Mouse (Mus musculus) adrenal gland, adult (tissue): ENCODE measurements around the gene Lgmn.

ENCODE experiments used
- DNase-seq, 2 experiments: peaks; one replicate each; pipeline ENCODE4 v3.0.0; 2022 to 2023; ENCODE audit warnings: low spot score in 1 of 2; ENCODE audit not compliant: inconsistent age in 2 of 2

Gene Lgmn

DNA sequence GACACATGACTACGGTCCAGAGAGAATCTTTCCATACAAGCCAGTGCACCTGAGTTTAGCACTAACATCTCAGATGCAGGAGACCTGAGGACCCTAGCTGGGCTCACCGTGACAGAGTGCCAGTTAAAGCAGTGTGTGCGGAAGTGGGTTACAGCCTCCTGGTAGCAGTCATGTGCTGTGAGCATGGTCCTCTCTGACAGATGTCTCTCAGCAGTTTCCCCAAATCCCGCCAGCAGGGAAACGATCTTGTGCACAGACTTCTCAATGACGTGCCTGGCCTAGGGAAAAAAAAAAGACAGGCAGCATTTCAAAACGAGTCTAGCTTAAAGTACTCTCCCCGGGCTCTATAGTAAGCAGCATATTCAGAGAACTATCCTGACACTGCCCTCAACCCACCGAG lies 44.1 kb downstream of the Lgmn start:
- DNase-seq = no peak

DNA sequence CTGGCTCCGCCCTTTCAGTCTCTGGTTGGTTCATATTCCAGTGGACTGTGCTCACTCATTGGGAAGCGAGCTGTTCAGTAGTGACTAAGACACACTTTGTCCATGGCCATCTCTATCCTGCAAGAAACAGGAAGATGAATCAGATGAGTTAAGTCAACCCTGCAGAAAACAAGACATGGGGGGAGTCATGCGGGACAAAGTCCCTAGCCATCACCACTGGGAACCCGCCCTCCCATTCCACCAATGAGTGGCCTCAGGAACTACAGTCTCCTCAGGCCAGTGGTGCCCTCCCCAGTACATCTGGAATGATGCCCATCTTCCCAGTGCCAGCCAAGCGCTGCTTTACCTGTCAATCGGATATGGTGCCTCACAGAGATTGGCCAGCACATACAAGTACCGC lies 45.1 kb downstream of the Lgmn start:
- peak in 1 of 2 experiments; percentile 58 for DNase-seq

DNA sequence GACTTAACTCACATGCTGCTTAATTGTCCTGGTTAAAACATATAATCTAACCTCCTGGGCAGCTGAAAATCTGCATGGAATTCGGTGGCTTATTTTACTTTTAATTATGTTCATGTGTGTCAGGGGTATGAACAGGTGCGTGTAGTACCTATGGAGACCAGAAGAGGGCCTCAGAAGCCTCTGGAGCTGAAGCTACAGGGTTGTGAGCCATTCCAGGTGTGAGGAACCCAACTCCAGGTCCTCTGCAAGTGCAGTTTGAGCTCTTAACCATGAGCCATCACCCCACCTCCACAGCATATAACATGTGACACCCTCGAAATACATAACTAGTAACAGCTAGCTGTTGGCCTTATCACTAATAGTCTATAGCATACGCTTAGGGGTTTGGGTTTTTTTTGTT lies 47.6 kb downstream of the Lgmn start:
- DNase-seq = peak in 1 of 2 experiments; percentile 71

DNA sequence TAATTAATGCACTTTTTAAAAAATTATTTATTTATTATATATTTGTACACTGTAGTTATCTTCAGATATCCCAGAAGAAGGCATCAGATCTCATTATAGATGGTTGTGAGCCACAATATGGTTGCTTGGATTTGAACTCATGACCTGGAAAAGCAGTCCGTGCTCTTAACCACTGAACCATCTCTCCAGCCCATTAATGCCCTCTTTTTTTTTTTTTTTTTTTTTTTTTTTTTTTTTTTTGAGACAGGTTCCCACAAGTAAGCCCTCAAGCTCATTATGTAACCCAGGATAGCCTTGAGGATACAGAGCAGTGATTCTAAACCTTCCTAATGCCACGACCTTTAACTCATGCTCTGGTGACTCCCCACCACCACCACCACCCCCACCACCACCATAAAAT lies 48.5 kb downstream of the Lgmn start:
- no peak for DNase-seq

DNA sequence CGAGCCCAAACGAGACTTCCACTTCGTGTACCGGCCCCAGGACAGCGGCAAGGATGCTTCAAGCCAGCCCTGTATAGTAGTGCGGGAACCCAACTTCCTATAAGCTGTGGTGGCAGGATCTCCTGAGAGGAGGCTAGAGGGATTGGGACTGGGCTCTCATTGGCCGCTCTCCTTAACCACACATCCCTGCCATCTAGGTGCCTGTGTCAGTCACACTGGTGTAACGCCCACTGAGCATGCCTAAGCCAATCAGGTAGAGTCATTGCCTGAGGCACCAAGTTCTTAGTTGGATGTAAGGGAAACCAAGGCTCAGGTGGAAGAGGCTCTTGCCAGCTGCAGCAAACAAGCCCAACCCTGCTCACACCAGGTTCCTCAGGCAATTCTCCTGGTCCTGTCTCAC lies 49.6 kb downstream of the Lgmn start:
- no peak for DNase-seq

DNA sequence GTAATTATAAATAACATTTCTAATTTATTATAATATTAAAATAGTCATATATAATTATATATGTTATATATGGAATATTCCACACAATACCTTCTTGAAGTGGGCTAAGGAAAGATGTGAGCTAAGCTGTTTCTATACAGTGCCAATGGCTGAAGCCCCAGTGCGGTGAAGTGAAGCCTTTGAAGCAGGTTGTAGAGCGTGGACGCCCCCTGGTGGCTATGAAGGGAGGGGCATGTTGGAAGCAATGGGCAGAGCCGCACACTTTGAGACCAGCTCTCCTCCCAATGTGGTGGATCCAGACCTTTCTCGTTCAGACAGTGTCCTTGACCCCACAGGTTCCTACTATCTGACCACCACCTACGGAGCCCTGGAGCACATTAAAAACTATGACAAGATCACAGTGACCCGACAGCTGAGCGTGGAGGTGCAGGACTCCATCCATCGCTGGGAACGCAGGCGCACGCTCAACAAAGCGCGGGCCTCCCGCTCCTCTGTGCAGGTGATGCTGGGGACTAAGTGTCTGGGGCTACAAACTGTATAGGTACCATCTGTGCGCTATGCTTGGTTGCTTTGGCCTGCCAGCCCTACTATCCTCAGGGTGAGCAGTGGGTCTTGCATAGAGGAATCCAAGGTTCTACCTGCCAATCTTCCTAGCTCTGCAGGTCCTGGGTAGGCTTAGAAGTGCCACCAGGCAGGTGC lies 52.2 kb downstream of the Lgmn start:
- peak; percentile 77 to 93 for DNase-seq

DNA sequence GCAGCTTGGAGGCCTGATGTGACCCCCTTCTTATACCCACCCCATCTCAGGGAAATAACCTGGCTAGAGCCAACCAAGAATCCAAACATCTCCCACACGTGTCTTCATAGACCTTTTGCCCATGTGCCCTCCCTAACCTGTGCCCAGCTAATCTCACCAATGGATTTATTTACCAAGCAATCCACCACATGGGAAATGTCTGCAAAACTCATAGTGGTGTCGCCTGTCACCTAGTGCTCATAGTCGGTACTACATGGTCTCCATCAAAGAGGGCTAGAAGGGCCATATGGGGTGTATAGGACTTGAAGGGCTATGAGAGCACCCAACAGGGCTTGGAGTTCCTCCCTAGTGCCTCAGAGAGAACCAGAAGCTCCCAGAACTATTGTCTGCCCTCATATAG lies 54.8 kb downstream of the Lgmn start:
- DNase-seq = peak in 1 of 2 experiments; percentile 82

DNA sequence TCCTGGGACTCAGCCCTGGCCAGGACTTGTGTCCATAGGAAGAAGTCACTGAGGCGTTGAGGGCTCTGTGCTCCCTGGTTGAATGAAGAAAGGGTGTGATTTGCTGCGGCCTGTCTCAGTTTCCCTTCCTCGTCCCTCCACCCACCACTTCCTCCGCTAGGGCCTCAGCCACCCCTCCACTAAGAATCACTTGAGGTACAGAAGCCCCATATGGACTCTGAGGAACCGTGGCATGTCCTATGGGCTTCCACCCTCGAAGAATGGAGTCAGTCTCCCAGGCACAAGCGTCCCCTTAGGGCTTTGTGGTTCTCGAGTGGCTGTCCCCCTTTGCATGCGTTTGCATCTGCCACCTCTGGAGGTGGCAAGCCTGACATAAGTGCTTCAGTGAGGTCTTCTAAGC lies 56.3 kb downstream of the Lgmn start:
- no peak for DNase-seq

DNA sequence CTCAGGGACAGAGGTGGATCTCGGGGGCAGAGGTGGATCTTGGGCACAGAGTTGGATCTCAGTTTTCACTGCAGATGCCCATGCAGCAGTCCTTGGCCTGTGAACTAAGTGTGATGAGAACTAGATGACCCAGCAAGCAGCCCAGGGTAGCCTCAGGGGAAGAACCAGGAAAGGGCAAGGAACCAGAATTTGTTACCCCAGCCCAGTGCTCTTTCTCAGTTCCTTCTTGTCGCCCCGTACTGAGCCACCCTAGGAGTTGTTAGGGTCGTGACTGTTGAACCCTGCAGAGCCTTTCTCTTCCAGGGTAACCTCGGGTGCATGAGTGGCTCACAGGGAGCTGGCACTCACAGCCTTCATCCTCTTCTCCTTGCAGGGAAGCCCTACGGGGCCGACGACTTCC lies 57.4 kb downstream of the Lgmn start:
- DNase-seq = no peak

DNA sequence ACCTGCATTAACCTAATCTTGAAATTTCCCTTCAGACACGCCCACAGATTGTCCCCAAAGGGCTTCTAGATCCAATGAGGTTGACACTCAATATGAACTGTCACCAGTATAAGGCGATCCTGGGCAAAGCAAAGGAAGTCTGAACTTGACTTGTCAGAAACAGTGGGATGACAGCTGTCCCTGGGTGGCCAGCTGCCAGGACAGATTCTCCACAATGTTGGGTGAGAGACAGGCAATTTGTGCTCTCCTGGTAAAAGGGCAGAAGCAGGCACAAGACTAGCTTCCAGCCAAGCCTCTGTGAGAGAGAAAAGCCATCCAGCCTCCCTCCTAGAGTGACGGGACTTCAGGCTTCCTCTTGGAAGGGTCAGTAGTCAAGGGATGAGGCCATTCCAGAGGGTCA lies 67.3 kb downstream of the Lgmn start:
- DNase-seq = no peak

DNA sequence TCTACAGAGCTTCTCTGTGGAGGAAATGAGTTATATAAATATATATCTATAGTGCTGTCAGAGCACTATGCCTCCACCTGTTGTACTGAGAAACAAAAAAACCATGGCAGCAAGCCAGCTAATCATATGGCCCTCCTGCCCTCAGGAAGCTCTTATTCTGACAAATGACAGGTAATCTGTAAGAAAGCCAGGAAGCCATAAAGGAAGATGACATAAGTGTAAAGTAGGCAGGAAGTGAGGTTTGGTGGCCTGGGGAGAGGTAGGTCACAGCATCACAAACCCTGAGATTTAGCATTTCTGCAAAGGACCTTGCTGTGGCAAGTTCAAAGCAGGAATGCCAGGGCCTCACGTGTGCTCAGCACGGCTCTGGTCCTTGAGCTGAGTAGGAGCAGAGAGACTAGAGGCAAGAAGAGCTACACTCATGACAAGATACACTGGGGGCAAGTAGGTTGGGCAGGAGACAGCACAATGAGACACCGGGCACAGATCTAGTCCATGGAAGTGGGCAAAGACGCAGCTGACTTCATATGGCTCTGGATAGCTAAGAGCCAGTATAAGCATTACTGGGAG lies 68.6 kb downstream of the Lgmn start:
- DNase-seq = peak in 1 of 2 experiments; percentile 75

DNA sequence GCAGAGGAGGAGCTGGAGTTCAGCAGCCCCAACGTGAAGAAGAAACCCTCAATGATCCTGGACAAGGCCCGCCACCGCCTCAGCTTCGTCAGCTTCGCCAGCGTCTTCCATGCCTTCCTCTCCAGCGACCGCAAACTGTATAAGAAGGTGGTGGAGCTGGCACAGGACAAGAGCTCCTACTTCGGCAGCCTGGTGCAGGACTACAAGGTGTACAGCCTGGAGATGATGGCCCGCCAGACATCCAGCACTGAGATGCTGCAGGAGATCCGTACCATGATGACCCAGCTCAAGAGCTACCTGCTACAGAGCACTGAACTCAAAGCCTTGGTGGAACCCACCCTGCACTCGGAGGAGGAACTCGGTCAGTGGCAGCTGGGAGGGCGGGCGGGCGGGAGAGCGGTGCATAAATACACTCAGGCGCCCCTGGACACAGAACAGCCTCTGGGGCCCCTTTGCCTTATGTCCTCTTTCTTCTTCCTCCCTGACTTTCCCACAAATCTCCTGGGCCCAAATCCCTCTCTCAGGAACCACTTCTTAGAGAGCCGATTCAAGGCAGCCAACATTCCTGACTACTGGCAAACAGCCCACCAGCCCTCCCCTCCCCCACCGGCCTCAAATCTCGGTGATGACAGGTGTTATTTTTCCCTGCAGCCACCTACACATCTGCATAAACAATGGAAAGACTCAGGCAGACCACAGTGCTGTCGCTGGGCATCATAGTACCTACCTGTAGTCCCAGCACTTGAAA lies 70.0 kb downstream of the Lgmn start:
- peak in 1 of 2 experiments; percentile 61 for DNase-seq

DNA sequence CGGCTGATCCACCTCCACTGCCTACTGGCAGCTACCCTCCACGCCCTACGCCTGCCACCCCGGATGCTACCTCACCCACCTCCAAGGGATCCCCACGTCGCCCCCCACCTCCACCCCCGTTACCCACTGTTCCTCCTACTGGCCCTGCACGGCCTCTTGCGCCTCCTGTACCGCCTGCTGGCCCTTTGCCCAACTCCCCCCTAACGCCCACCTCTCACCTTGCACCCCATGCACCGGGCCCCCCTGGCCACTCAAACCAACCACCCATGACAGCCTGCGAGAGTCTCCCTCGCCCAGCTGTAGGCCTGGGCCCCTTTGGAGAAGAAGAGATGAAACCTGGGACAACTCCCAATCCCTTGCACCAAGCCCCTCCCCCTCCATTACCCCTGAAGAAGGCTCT lies 71.1 kb downstream of the Lgmn start:
- no peak for DNase-seq

DNA sequence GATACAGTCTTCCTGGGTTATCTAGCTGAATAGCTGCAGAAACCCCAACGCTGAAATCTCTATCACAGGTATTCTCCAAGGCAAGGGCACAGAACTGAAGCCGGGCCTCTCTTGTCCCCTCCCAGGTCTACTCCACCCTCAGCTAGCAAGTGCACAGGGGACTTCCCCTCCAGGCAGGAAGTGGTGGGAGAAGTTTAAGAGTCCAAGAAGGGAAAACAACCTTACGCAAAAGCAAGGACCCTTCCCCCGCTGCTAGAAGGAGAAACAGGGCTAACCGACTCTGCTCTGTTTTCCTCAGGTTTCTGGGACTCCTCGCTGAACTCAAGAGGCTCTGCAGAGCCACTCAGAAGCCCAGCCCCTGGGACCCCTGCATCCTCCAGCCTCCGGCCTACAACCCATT lies 71.5 kb downstream of the Lgmn start:
- DNase-seq = no peak

DNA sequence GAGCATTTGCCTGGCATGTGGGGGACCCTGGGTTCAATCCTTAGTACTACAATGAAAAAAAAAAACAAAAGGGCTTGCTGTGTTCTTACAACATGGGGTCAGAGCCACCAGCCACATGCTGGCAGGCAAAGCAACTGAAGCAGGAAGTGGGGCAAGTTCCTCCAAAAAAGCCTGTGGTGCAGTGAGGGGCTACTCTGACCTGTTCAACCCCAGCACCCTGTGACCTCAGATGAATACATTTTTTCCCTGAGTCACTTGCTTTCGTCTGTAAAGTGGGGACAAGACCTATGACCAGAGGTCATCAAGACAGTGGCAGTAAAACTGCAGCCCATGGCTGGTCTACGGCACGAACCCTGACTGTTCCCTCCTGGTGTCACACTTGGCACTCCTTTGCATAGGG lies 72.5 kb downstream of the Lgmn start:
- DNase-seq = no peak

DNA sequence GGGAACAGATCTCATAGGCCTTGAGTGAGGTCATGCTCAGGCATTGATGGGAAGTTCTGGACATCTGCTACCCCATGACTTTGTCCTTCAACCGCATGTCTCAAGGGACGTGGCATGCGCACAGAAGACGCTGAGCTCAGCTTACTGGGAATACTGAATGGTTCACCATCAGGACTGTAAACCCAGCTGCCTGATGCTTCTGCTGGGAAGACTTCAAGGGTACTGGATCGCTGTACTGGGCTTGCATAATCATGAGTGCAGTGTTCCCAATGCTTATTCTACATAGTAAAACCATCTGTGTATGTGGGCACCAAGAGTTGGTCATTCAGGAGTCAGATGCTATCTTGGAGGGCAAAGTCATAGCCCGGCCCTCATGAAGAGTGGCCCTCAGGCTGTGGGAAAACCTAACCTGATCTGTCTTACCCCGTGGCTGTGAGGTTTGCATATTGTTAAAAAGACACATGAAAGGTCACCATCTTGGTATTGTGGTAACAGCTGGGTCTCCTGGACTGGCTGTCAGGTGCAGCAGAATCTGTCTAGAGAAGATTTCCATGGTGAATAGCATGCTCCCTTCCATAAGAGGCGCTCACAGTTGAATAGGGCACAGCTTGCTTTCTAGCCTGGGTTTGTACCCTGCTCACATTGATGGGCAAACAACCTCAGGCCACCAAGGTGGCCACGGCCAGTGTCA lies 73.3 kb downstream of the Lgmn start:
- no peak for DNase-seq

DNA sequence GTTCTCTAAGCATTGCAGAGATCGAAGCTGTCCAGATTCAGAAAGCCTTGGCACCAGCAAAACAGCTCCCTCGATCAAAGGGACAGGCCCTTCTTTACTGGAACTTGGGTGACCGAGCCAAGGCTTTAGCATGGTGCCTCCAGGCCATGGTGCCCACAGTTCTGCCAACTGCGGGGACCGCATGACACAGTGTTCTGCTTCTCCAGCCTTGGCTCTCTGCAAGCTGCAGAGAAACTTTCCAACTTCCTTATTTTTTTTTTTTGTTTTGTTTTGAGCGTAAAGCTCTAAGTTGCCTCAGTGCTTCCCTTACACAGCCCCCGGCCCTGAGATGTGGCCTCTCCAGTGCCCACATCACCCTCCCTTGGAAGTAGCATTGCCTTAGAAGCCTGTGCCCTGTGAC lies 74.6 kb downstream of the Lgmn start:
- no peak for DNase-seq

DNA sequence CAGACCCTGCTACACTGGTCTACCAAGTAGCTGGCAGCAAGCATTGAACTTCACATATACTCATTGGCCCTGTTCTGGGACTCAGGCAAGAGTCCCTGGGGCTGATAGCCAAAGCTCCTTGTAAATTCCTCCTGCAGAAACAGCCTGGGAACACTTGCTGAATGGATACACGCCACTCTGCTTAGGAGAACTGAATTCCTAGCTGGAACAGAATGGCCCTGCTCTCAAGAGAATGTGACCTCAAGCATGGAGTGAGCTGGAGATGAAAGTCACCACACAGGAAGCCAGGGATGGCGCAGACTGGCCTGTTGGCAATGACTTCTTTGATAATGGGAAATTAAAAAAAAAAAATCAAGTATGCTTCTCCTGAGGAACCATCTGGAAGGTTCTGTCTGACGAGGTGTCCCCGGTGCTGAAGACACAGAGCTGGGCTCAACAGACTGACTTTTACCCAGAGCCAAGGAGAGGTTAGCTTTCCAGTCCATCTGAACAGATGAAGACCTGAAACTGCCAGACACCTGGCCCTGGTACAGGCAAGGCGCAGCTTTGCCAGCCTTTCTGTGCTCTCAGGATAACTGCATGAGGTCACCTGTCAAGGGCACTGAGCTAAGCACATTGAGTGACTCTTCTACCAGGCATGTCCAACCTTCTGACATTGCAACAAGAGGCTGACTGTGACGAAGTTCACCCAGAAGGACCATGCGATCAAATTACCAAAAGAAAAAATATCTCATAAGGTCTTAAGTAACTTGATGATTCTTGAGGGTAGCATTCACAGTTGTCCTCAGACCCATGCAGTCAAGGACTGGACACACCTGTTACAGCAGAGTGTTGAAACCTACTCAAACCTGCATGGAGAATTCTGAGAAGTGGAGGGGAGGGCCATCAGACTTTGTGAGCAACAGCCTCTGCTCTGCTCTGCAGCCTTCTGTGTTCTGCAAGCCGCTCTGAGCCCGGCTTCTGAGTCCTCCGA lies 78.1 kb downstream of the Lgmn start:
- no peak for DNase-seq

DNA sequence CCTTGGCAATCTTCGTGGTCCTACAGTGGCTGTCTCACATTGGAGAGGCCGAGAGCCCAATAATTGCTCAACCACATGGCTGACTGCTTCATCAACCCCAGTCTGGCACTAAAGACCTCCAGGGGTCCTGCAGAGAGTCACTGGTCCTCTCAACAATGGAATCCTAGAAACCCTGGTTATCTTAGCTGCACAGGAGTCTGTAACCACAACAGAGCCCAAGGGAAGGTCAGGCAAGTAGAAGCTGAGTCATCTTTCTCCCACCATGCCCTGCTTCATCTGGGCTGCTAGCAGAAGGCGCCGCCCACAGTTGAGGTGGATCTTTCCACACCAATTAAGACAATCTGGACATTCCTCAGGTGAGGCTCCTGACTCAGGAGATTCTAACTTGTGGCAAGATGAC lies 80.2 kb downstream of the Lgmn start:
- no peak for DNase-seq

DNA sequence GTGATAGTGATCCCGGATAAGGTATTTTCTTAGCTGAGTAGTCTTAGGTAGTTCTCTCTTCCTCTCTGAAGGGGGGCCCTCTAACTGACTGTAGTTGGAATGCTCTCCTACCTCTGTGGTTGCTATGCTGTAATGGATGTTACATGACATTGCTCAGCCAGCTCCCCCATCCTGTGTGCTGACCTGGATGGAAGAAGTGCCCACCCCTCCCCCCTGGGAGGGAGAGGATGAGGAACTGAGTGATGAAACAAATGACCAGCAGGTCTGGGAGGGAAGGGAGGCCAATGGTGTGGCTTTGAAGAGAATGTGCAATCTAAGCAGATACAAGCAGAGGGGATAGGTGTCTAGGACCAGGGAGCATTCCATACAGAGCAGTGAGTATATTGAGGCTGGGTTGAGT lies 82.8 kb downstream of the Lgmn start:
- no peak for DNase-seq

DNA sequence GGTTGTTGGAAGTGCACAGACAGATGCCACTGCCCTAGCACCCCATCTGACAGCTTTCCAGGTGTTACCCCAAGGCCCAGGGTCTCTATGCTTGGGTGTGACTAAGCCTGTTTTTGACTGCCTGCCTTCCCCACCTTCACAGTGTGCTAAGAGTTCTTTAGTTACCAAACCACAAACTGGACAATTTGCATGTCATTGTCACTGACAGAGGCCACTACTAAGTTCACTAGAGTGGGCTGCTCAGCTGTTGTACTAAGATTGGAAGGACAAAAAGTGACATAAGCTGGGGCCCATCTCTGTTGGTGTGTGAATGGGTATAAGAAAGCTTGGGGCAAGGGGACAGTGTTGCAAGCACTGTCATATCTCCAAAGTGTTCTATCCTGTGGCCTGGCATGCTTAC lies 83.8 kb downstream of the Lgmn start:
- DNase-seq = no peak
